Mouse (Mus musculus) CH12.LX (cell line): ENCODE results near the gene Entpd7. TPM values are rescaled to one million over a fixed set of nuclear protein-coding genes. Genes with fewer than 3 reads are reported as not detected.

ENCODE experiments used
- DNase-seq: peaks from one replicate; pipeline ENCODE4 v3.0.0-alpha.2; 2013; ENCODE audit errors: extremely low read depth
- H3K27ac ChIP-seq: 2 replicates; pipeline ENCODE4 v1.5.1; 2012; ENCODE audit warnings: low read depth, mild to moderate bottlenecking, control low read depth, moderate library complexity; ENCODE audit not compliant: insufficient read depth
- H3K27me3 ChIP-seq: replicated peaks from 2 replicates; pipeline ENCODE3; 2012; ENCODE audit warnings: inconsistent platforms
- H3K36me3 ChIP-seq, 2 experiments: replicated peaks in 1 of 2; 2 replicates each; pipeline versions ENCODE3 to v1.6.1; 2012; ENCODE audit warnings: inconsistent platforms in 1 of 2, low read length in 1 of 2, mild to moderate bottlenecking in 1 of 2, mixed read lengths in 1 of 2, moderate library complexity in 1 of 2; ENCODE audit not compliant: control insufficient read depth in 1 of 2, insufficient read depth in 1 of 2
- H3K4me1 ChIP-seq, 2 experiments: 2 replicates each; pipeline ENCODE4 v1.6.1; 2012; ENCODE audit warnings: inconsistent platforms in 1 of 2, moderate library complexity in 1 of 2; ENCODE audit not compliant: insufficient read depth in 2 of 2, control insufficient read depth in 1 of 2
- H3K4me2 ChIP-seq: 2 replicates; pipeline ENCODE4 v1.6.1; 2012; ENCODE audit warnings: low read depth, mild to moderate bottlenecking, control low read depth; ENCODE audit not compliant: poor library complexity, insufficient read depth, severe bottlenecking
- H3K4me3 ChIP-seq, 3 experiments: fragments of 150-350 bp in 1 of 3; sonication (generic) in 1 of 3; replicated peaks in 1 of 3; 2 replicates each; pipeline versions ENCODE3 to v1.5.1; 2011 to 2012; ENCODE audit warnings: low read depth in 2 of 3, low read length in 2 of 3, mild to moderate bottlenecking in 2 of 3, moderate library complexity in 2 of 3, control low read depth in 1 of 3, improper control_type of control experiment in 1 of 3, inconsistent platforms in 1 of 3, mixed read lengths in 1 of 3; ENCODE audit not compliant: poor library complexity in 1 of 3
- H3K79me2 ChIP-seq: replicated peaks from 2 replicates; pipeline ENCODE4 v1.6.1; 2012; ENCODE audit warnings: mild to moderate bottlenecking, moderate library complexity; ENCODE audit not compliant: control insufficient read depth, poor library complexity, insufficient read depth, severe bottlenecking; ENCODE audit errors: extremely low read depth
- H3K9ac ChIP-seq: 2 replicates; pipeline ENCODE4 v1.6.1; 2012; ENCODE audit warnings: low read depth, mild to moderate bottlenecking, control low read depth, moderate library complexity; ENCODE audit not compliant: insufficient read depth
- H3K9me3 ChIP-seq: replicated peaks from 2 replicates; pipeline ENCODE3; 2012; ENCODE audit warnings: low read length, inconsistent platforms, mixed read lengths
- CTCF ChIP-seq, 2 experiments: IDR thresholded peaks in 1 of 2; conservative IDR thresholded peaks in 1 of 2; 2 replicates each; pipeline ENCODE4 v1.5.1; 2011 to 2012; ENCODE audit warnings: low read depth in 2 of 2, low read length in 2 of 2, improper control_type of control experiment in 1 of 2, inconsistent platforms in 1 of 2, mild to moderate bottlenecking in 1 of 2, moderate library complexity in 1 of 2
- E2F4 ChIP-seq: IDR thresholded peaks from 2 replicates; pipeline ENCODE4 v1.6.1; 2011; ENCODE audit warnings: low read depth, low read length, improper control_type of control experiment; ENCODE audit not compliant: insufficient replicate concordance
- ELF1 ChIP-seq: IDR thresholded peaks from 2 replicates; pipeline ENCODE4 v1.6.1; 2014; ENCODE audit warnings: low read depth, mild to moderate bottlenecking, inconsistent platforms, low read length, improper control_type of control experiment
- ETS1 ChIP-seq: conservative IDR thresholded peaks from 2 replicates; pipeline ENCODE4 v1.6.1; 2012; ENCODE audit warnings: low read depth, mild to moderate bottlenecking, inconsistent platforms, low read length, improper control_type of control experiment, moderate library complexity
- GABPA ChIP-seq: IDR thresholded peaks from 2 replicates; pipeline ENCODE4 v1.6.1; 2012; ENCODE audit warnings: low read depth, low read length, improper control_type of control experiment, inconsistent platforms; ENCODE audit not compliant: insufficient replicate concordance
- HCFC1 ChIP-seq: IDR thresholded peaks from 2 replicates; pipeline ENCODE4 v1.6.1; 2012; ENCODE audit warnings: low read depth, mild to moderate bottlenecking, inconsistent platforms, low read length, improper control_type of control experiment
- IRF4 ChIP-seq: IDR thresholded peaks from 2 replicates; pipeline ENCODE4 v1.6.1; 2014; ENCODE audit warnings: low read depth, mild to moderate bottlenecking, inconsistent platforms, low read length, improper control_type of control experiment
- JUND ChIP-seq: conservative IDR thresholded peaks from 2 replicates; pipeline ENCODE4 v1.6.1; 2011; ENCODE audit warnings: low read depth, low read length, improper control_type of control experiment
- KAT2A ChIP-seq: IDR thresholded peaks from 2 replicates; pipeline ENCODE4 v1.6.1; 2012; ENCODE audit warnings: low read length, improper control_type of control experiment, inconsistent platforms; ENCODE audit not compliant: insufficient replicate concordance
- MAFK ChIP-seq: IDR thresholded peaks from 2 replicates; pipeline ENCODE4 v1.6.1; 2011; ENCODE audit warnings: low read length, improper control_type of control experiment; ENCODE audit not compliant: insufficient replicate concordance
- MEF2A ChIP-seq: IDR thresholded peaks from 2 replicates; pipeline ENCODE4 v1.6.1; 2014; ENCODE audit warnings: low read depth, mild to moderate bottlenecking, inconsistent platforms, low read length, improper control_type of control experiment, borderline replicate concordance
- MXI1 ChIP-seq: IDR thresholded peaks from 2 replicates; pipeline ENCODE4 v1.6.1; 2011; ENCODE audit warnings: mild to moderate bottlenecking, low read depth, low read length, improper control_type of control experiment
- MYC ChIP-seq: IDR thresholded peaks from 2 replicates; pipeline ENCODE4 v1.6.1; 2011; ENCODE audit warnings: low read depth, mild to moderate bottlenecking, improper control_type of control experiment, low read length
- NELFE ChIP-seq: IDR thresholded peaks from 2 replicates; pipeline ENCODE4 v1.6.1; 2011; ENCODE audit warnings: low read depth, low read length, improper control_type of control experiment
- NRF1 ChIP-seq: IDR thresholded peaks from 2 replicates; pipeline ENCODE4 v1.6.1; 2014; ENCODE audit warnings: low read depth, mild to moderate bottlenecking, inconsistent platforms, low read length, improper control_type of control experiment, moderate library complexity
- POLR2AphosphoS2 ChIP-seq: IDR thresholded peaks from 2 replicates; pipeline ENCODE4 v1.6.1; 2011; ENCODE audit warnings: low read depth, low read length, improper control_type of control experiment
- RAD21 ChIP-seq: IDR thresholded peaks from 2 replicates; pipeline ENCODE4 v1.6.1; 2011; ENCODE audit warnings: low read depth, mild to moderate bottlenecking, low read length, improper control_type of control experiment, moderate library complexity
- RCOR1 ChIP-seq: conservative IDR thresholded peaks from 2 replicates; pipeline ENCODE4 v1.6.1; 2012; ENCODE audit warnings: low read depth, mild to moderate bottlenecking, inconsistent platforms, low read length, improper control_type of control experiment
- TBP ChIP-seq: conservative IDR thresholded peaks from 2 replicates; pipeline ENCODE4 v1.6.1; 2011; ENCODE audit warnings: low read depth, low read length, improper control_type of control experiment
- TCF12 ChIP-seq: IDR thresholded peaks from 2 replicates; pipeline ENCODE4 v1.6.1; 2014; ENCODE audit warnings: low read depth, mild to moderate bottlenecking, inconsistent platforms, low read length, improper control_type of control experiment
- UBTF ChIP-seq: IDR thresholded peaks from 2 replicates; pipeline ENCODE4 v1.6.1; 2012; ENCODE audit warnings: low read depth, mild to moderate bottlenecking, inconsistent platforms, low read length, improper control_type of control experiment, moderate library complexity
- USF1 ChIP-seq: IDR thresholded peaks from 2 replicates; pipeline ENCODE4 v1.6.1; 2014; ENCODE audit warnings: low read depth, mild to moderate bottlenecking, inconsistent platforms, low read length, improper control_type of control experiment
- USF2 ChIP-seq: conservative IDR thresholded peaks from 2 replicates; pipeline ENCODE4 v1.6.1; 2011; ENCODE audit warnings: low read depth, low read length, improper control_type of control experiment
- ZC3H11A ChIP-seq: IDR thresholded peaks from 2 replicates; pipeline ENCODE4 v1.6.1; 2012; ENCODE audit warnings: low read depth, mild to moderate bottlenecking, inconsistent platforms, low read length, improper control_type of control experiment
- ZKSCAN1 ChIP-seq: IDR thresholded peaks from 2 replicates; pipeline ENCODE4 v1.6.1; 2012; ENCODE audit warnings: low read depth, inconsistent platforms, low read length, improper control_type of control experiment, borderline replicate concordance
- ZMIZ1 ChIP-seq: IDR thresholded peaks from 2 replicates; pipeline ENCODE4 v1.6.1; 2012; ENCODE audit warnings: low read depth, mild to moderate bottlenecking, inconsistent platforms, low read length, improper control_type of control experiment
- dilution Hi-C: fragments of 300-500 bp; cut with MboI; formaldehyde crosslinking; loops from 2 replicates; pipeline ENCODE4 v1.14.3; 2020; ENCODE audit warnings: low sequenced_read_pairs; ENCODE audit not compliant: extremely low pct_unique_long_range_greater_than_20kb, extremely low pct_ligation_motif_present
- in situ Hi-C: fragments of 300-500 bp; cut with MboI; formaldehyde crosslinking; loops from 3 replicates; pipeline ENCODE4 v1.14.3; 2019; ENCODE audit warnings: low sequenced_read_pairs, low pct_ligation_motif_present, low pct_unique_long_range_greater_than_20kb, mixed read lengths
- polyA plus RNA-seq: library from polyadenylated mRNA; unstranded; fragments of >175 nt; gene quantifications from 2 replicates; pipeline ENCODE4 v1.2.1, GENCODE M21; 2012; ENCODE audit warnings: low read depth; ENCODE audit not compliant: insufficient read length
- total RNA-seq, 2 experiments: library from RNA; depleted of rRNA; stranded (reverse); fragments of 300-350 nt in 1 of 2; fragments of >200 nt in 1 of 2; gene quantifications; 2 replicates each; pipeline ENCODE4 v1.2.3; 2012 to 2014

Entpd7 gene
- total and polyA plus RNA-seq, 3 experiments, result 2.7 to 6.0 (median 4.0) TPM

DNA sequence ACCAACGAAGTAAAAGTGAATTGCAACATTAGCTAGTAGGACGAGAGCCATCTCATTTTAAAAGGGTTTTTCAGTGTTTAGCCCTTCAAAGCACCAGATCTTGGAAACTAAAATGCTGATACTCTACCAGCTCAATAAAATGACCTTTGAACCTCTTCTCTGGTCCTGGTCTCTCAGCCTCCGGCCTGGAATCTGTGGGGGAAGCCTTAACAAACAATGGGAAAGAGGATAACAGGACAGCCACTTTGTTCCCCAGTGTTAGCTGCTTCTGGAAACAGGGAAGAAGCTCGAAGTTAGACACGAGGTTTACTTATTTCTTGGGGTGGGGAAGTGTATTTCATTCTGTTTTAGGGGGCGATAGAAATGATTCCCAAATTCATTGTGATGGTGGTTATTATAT is 82.8 kb downstream of the Entpd7 start:
- TF ChIP-seq MEF2A (no peak), RAD21 (no peak), TCF12 (no peak), ZC3H11A (no peak), MXI1 (no peak), E2F4 (no peak), ZMIZ1 (no peak)
- no peaks in the 10 kb centered on the region for H3K9me3 ChIP-seq
- no peak overlapping the region for H3K27ac ChIP-seq
- H3K27me3 ChIP-seq, result no peaks in the 10 kb centered on the region
- DNase-seq, result no peak
- H3K4me1 ChIP-seq, result peaks cover 0 to 23% of the 10 kb centered on the region in 2 experiments; a peak in 2 of 4 replicates
- H3K9ac ChIP-seq, result no peak overlapping the region
- peaks cover 0 to 16% of the 10 kb centered on the region in 2 experiments for H3K36me3 ChIP-seq
- H3K79me2 ChIP-seq, result no peaks in the 10 kb centered on the region
- in situ Hi-C loops, result loop anchor here (25.0 kb wide), 1 partner anchor 260 kb away; the partner anchor contains the start of gene Got1
- no peak overlapping the region for H3K4me2 ChIP-seq
- H3K4me3 ChIP-seq, result no peak overlapping the region
- dilution Hi-C loops, result no loop called here

GRCm38 (mm10) chr19:43775433-43775832 is 86.0 kb downstream of the Entpd7 start:
- no peak overlapping the region for H3K27ac ChIP-seq
- dilution Hi-C loops, result no loop called here
- H3K27me3 ChIP-seq, result no peaks in the 10 kb centered on the region
- peaks cover 0 to 17% of the 10 kb centered on the region in 2 experiments; a peak in 2 of 4 replicates for H3K4me1 ChIP-seq
- H3K36me3 ChIP-seq, result no peaks in the 10 kb centered on the region
- TF ChIP-seq MAFK, result 0 out of 2 replicates have a peak, but pooled peaks have one; percentile 27
- no peak for TF ChIP-seq TBP
- no peak for TF ChIP-seq ZMIZ1
- no peak for TF ChIP-seq POLR2AphosphoS2
- TF ChIP-seq JUND, result no peak
- no peak for TF ChIP-seq CTCF (conservative IDR thresholded peaks at IDR 0.05 in 1 of 2, IDR thresholded peaks at IDR 0.05 in 1 of 2; ENCODE audit: low read depth in 2 of 2, low read length in 2 of 2)
- TF ChIP-seq HCFC1, result no peak
- no peak for TF ChIP-seq TCF12
- no peak overlapping the region for H3K4me3 ChIP-seq
- in situ Hi-C loops, result no loop called here
- H3K4me2 ChIP-seq, result no peak overlapping the region
- no peaks in the 10 kb centered on the region for H3K79me2 ChIP-seq
- DNase-seq, result no peak
- no peak overlapping the region for H3K9ac ChIP-seq
- H3K9me3 ChIP-seq, result no peaks in the 10 kb centered on the region

GRCm38 (mm10) chr19:43776561-43776960 is 87.1 kb downstream of the Entpd7 start:
- no peak overlapping the region for H3K9ac ChIP-seq
- H3K27me3 ChIP-seq, result no peaks in the 10 kb centered on the region
- H3K27ac ChIP-seq, result no peak overlapping the region
- H3K4me3 ChIP-seq, result no peak overlapping the region
- in situ Hi-C loops (no loop called here), dilution Hi-C loops (no loop called here)
- H3K9me3 ChIP-seq, result no peaks in the 10 kb centered on the region
- peaks cover 0 to 8% of the 10 kb centered on the region in 2 experiments; a peak in 2 of 4 replicates for H3K4me1 ChIP-seq
- H3K36me3 ChIP-seq, result no peaks in the 10 kb centered on the region
- no peaks in the 10 kb centered on the region for H3K79me2 ChIP-seq
- H3K4me2 ChIP-seq, result no peak overlapping the region
- DNase-seq, result no peak
- TF ChIP-seq ELF1 (no peak), UBTF (no peak), NRF1 (no peak), USF1 (no peak), MYC (no peak), HCFC1 (no peak), KAT2A (no peak), ETS1 (no peak), USF2 (no peak), ZKSCAN1 (no peak), NELFE (no peak), IRF4 (no peak), TBP (no peak), MXI1 (no peak), GABPA (no peak), RCOR1 (no peak)
